Mouse (Mus musculus): Measurements from ENCODE around the gene Dhx37. TPM values are rescaled to one million over a fixed set of nuclear protein-coding genes. Genes with fewer than 3 reads are reported as not detected.
A peak's percentile ranks its signal among the peaks of the same experiment; 100 is the strongest.

Gene Dhx37
- total RNA-seq, 2 experiments from 2014 or later: 10.8 to 11.5 TPM

DNA sequence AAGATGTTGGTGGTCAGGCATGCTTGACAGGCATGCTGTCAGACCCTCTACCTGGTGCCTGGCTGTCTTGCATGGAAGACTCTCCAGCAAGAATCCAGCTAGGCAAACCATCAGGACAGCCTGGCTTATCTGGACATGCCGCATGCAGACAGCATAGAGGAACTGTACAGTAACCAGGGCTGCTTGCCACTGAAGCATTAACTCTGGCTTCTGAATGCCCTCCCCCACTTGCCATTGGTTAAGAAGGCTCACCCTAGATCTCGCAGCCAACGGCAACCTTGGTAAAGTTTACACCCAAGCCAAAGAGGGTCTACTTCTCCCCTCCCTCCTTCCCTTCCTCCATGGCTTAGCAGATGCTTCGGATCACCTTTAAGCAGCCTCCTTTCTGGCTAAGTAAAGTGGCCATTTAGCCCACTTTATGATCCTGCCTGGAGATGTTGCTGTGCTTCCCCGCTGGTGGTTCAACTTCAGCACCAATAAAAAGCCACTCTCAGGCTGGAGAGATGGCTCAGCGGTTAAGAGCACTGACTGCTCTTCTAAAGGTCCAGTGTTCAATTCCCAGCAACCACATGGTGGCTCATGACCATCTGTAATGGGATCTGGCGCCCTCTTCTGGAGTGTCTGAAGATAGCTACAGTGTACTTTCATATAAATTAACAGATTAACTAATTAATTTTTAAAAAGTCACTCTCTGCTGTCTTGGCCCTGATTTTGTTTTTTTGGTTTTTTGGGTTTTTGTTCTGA lies 62.8 kb downstream of the Dhx37 start:
- no peak for DNase-seq
- intact Hi-C loops (cut with DNase I): loop anchor here (2.0 kb wide), 1 partner anchor 92 kb away; no protein-coding TSS in a partner anchor

- peak; percentile 62 to 76 for DNase-seq
- intact Hi-C loops (cut with DNase I): loop anchor here (2.0 to 5.0 kb wide), 2 partner anchors 96 to 466 kb away; no protein-coding TSS in a partner anchor
Measured at GRCm38 (mm10) chr5:125368568-125368967, 65.4 kb downstream of the Dhx37 start.

DNA sequence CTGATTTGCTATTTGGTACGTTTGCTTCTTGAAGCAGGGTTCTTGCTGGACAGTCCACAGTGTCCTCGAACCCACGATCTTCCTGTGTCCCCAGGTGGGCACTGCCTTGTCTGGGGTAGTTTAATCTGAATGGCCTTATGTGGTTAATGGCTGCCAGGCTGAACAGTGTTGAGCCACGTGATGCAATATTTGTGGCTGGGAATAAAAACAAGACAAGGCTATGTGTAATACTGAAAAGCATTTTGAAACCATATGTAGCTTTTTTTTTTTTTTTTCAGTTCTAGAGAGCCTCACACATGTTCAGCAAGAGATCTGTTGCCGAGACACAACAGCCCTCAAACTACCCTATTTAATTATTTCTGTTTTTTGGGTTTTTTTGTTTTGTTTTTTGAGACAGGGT lies 65.8 kb downstream of the Dhx37 start:
- intact Hi-C loops (cut with DNase I): loop anchor here (2.0 to 5.0 kb wide), 2 partner anchors 95 to 466 kb away; no protein-coding TSS in a partner anchor
- no peak for DNase-seq

DNA sequence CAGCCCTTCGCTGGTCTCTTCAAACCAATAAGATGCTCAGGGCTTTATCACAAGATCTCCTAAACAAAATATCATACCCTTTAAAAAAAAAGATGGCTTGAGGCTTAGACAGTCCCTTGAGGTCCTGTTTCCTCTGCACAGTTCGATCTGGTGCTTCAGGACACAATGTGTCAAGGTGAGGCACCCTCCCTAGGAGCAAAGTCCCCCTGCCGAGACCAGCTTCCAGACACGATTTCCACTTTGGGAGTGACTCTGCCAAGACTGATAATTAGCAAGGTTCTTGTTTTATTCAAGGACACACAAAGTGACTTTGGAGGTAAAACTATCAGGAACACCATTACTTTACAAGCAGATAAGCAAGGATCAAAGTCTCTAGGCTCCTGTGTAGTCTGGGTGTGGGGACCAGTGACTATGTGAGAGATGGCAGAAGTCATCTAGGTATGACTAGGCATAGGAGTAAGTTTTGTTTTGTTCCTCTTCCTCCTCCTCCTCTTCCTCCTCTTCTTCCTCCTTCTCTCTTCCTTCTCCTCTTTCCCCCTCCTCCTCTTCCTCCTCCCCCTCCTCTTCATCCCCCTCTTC lies 69.0 kb downstream of the Dhx37 start:
- no peak for DNase-seq
- intact Hi-C loops (cut with DNase I): loop anchor here (5.0 kb wide), 1 partner anchor 463 kb away; no protein-coding TSS in a partner anchor

- intact Hi-C loops (cut with DNase I): no loop called here
- peak; percentile 70 to 72 for DNase-seq
Measured at GRCm38 (mm10) chr5:125363894-125364293, 70.0 kb downstream of the Dhx37 start.

Small RNA genes within 50 kb of the gene (microRNA-seq; reads per million reads assigned to microRNA genes)
- 0 reads per million in 2 experiments for gene Gm27551

Other genes with a start within 250 kb of the Dhx37 start
- gene Scarb1, start 93.0 kb downstream of the Dhx37 start, total RNA-seq (2021): 10 to 100 TPM; 60.1 to 77.5 TPM
- under 1 TPM in 1 of 2 experiments, not detected in 1; 0.24 TPM for gene Gm10382, start 44.8 kb downstream of the Dhx37 start, total RNA-seq (2021)
- gene Ubc, start 43.9 kb downstream of the Dhx37 start, total RNA-seq (2021): 1,000 to 10,000 TPM in 1 of 2 experiments, 100 to 1,000 TPM in 1; 947 to 1,009 TPM
- 10 to 100 TPM; 48.0 to 62.4 TPM for gene Bri3bp, start 7.4 kb upstream of the Dhx37 start, total RNA-seq (2021)
- 1 to 10 TPM; 4.0 to 4.8 TPM for gene Aacs, start 41.7 kb upstream of the Dhx37 start, total RNA-seq (2021)
- gene Tmem132b, start 97.7 kb upstream of the Dhx37 start, total RNA-seq (2021): not detected

All from heart, postnatal 14 days (tissue).